Mouse (Mus musculus): ENCODE data around the gene Hook2.

GRCm38 (mm10) chr8:84944478-84945160, 45.8 kb upstream of the Hook2 start:
- no peak for TF ChIP-seq EP300 (IDR thresholded peaks at IDR 0.05; ENCODE audit: insufficient read depth, low read depth, low read length)
- no peak for TF ChIP-seq POLR2A (IDR thresholded peaks at IDR 0.05; ENCODE audit: insufficient read depth, low read depth, low read length)

Measured in heart, adult 2 months (tissue).